Mouse (Mus musculus) cerebellum, adult 2 months (tissue): ENCODE measurements around the gene Btbd18.

Experiments used
- CTCF ChIP-seq: fragments of 200-500 bp; IDR thresholded peaks from 2 replicates; pipeline ENCODE4 v1.5.1; 2011; ENCODE audit warnings: low read depth, mild to moderate bottlenecking, control low read depth, low read length, moderate library complexity, borderline replicate concordance; ENCODE audit not compliant: insufficient read depth
- POLR2A ChIP-seq: fragments of 200-500 bp; IDR thresholded peaks from 2 replicates; pipeline ENCODE4 v1.6.1; 2011; ENCODE audit warnings: low read length, control low read depth, borderline replicate concordance; ENCODE audit not compliant: insufficient read depth

GRCm38 (mm10) chr2:84626366-84626975 is 32.4 kb upstream of the Btbd18 start:
- no peak for TF ChIP-seq CTCF
- TF ChIP-seq POLR2A: no peak
